ENCODE assay signal across 9 mouse cellular contexts in the genomic region with DNA sequence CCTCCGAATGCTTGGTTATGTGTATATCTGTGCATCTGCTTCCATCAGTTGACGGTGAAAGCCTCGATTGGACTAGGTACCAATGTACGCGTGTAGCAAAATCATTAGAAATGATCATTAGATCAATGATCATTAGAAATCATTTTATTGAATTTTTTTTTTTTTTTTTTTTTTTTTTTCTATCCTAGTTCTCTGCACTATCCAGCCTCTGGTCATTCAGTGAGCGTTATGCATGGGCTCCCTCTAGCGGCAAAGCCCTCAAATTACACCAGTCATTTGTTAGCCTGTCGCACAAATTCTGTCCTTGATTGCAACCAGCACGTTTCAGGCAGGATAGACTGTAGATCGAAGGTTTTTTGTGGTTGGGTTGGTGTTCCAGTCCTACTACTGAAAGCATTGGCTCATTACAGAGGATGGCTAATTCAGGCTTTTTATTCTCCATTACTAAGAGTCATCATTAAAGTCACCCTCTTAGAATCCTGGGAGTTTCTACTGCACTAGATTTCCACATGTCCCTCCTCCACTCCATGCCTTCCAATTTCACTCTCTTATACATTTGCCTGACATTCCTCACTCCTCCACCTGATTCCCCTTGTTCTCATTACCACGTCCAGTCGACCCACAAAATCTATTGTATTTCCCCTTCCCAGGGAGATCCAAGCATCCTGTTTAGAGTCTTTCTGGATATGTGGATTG. TPM values are rescaled to one million over a fixed set of nuclear protein-coding genes. Genes with fewer than 3 reads are reported as not detected.
DNase-seq lines count a peak whose midpoint lies in the region; ATAC-seq and TF ChIP-seq lines count a peak whose summit lies in the region.
"Had no signal": no experiment of that assay in that cellular context is flagged by ENCODE, and none has a peak within 500 bp of the region (broad histone marks: within the 10 kb centered on the region; RNA-seq: fewer than 3 reads in every experiment).

No protein-coding gene starts in this region.

- 36% methylated on average over 12 of the region's 12 CpGs for WGBS in heart, postnatal 0 days
- 34% methylated on average over 12 of the region's 12 CpGs for WGBS in heart, embryonic 11.5 days (ENCODE audit: insufficient replicate concordance)
- WGBS in embryonic facial prominence, embryonic 10.5 days = 41% methylated on average over 12 of the region's 12 CpGs
- 36% methylated on average over 12 of the region's 12 CpGs for WGBS in hindbrain, postnatal 0 days
- 38% methylated on average over 12 of the region's 12 CpGs for WGBS in midbrain, embryonic 13.5 days

- intact Hi-C loops in left cerebral cortex, adult 2 months (cut with DNase I) = no loop called here

- peak; percentile 31 for DNase-seq in heart, postnatal 0 days (ENCODE audit: low spot score)
- peak; percentile 57 for DNase-seq in adipocyte (ENCODE audit: low spot score)
- peak; percentile 63 for DNase-seq in embryonic facial prominence, embryonic 10.5 days (ENCODE audit: low spot score)
- DNase-seq in hindbrain, postnatal 0 days (ENCODE audit: low spot score) = peak; percentile 66
- DNase-seq in left cerebral cortex, adult 2 months (ENCODE audit: extremely low spot score in 1 of 2, low spot score in 2 of 2) = peak; percentile 48 to 67
- DNase-seq in spleen, postnatal 10 days (ENCODE audit: low spot score in 2 of 2) = peak; percentile 10 to 65

- no peak overlapping the region for H3K4me3 ChIP-seq in heart, postnatal 0 days (ENCODE audit: low read depth, low read length)
- no peak overlapping the region for H3K4me3 ChIP-seq in heart, embryonic 11.5 days (ENCODE audit: low read depth, low read length)
- H3K4me3 ChIP-seq in embryonic facial prominence, embryonic 10.5 days = no peak overlapping the region
- no peak overlapping the region for H3K4me3 ChIP-seq in hindbrain, postnatal 0 days (ENCODE audit: low read length)
- H3K4me3 ChIP-seq in left cerebral cortex, adult 2 months = no peak overlapping the region
- no peak overlapping the region for H3K4me3 ChIP-seq in midbrain, embryonic 13.5 days (replicated peaks)
- H3K4me3 ChIP-seq: lung, embryonic 15.5 days had no signal

- H3K4me2 ChIP-seq in heart, postnatal 0 days (ENCODE audit: low read depth, low read length) = no peak overlapping the region
- H3K4me2 ChIP-seq in heart, embryonic 11.5 days = no peak overlapping the region
- H3K4me2 ChIP-seq in hindbrain, postnatal 0 days (ENCODE audit: low read depth, low read length) = no peak overlapping the region
- no peak overlapping the region for H3K4me2 ChIP-seq in midbrain, embryonic 13.5 days (replicated peaks)
- H3K4me2 ChIP-seq: lung, embryonic 15.5 days had no signal

- no peaks in the 10 kb centered on the region for H3K9me3 ChIP-seq in heart, postnatal 0 days (replicated peaks; ENCODE audit: control insufficient read depth, low read length)
- no peaks in the 10 kb centered on the region for H3K9me3 ChIP-seq in heart, embryonic 11.5 days (replicated peaks; ENCODE audit: control insufficient read depth, low read length)
- no peaks in the 10 kb centered on the region for H3K9me3 ChIP-seq in embryonic facial prominence, embryonic 10.5 days
- H3K9me3 ChIP-seq in hindbrain, postnatal 0 days (ENCODE audit: low read length) = no peaks in the 10 kb centered on the region
- no peaks in the 10 kb centered on the region for H3K9me3 ChIP-seq in midbrain, embryonic 13.5 days
- H3K9me3 ChIP-seq: lung, embryonic 15.5 days had no signal

- no peaks in the 10 kb centered on the region for H3K4me1 ChIP-seq in heart, postnatal 0 days (ENCODE audit: control insufficient read depth, insufficient read depth)
- no peaks in the 10 kb centered on the region for H3K4me1 ChIP-seq in heart, embryonic 11.5 days (ENCODE audit: control insufficient read depth, insufficient read depth, low read length)
- no peaks in the 10 kb centered on the region for H3K4me1 ChIP-seq in embryonic facial prominence, embryonic 10.5 days
- H3K4me1 ChIP-seq in hindbrain, postnatal 0 days (ENCODE audit: insufficient read depth, low read length) = no peaks in the 10 kb centered on the region
- no peaks in the 10 kb centered on the region for H3K4me1 ChIP-seq in midbrain, embryonic 13.5 days (replicated peaks)
- H3K4me1 ChIP-seq: lung, embryonic 15.5 days had no signal

- no peak overlapping the region for H3K27ac ChIP-seq in heart, postnatal 0 days (ENCODE audit: low read depth)
- H3K27ac ChIP-seq in heart, embryonic 11.5 days (ENCODE audit: low read depth, low read length) = no peak overlapping the region
- H3K27ac ChIP-seq in embryonic facial prominence, embryonic 10.5 days (replicated peaks) = no peak overlapping the region
- H3K27ac ChIP-seq in hindbrain, postnatal 0 days = no peak overlapping the region
- H3K27ac ChIP-seq in left cerebral cortex, adult 2 months = no peak overlapping the region
- H3K27ac ChIP-seq in midbrain, embryonic 13.5 days = no peak overlapping the region
- H3K27ac ChIP-seq: lung, embryonic 15.5 days had no signal

- H3K9ac ChIP-seq in heart, postnatal 0 days (replicated peaks; ENCODE audit: low read depth, low read length) = no peak overlapping the region
- H3K9ac ChIP-seq in heart, embryonic 11.5 days (ENCODE audit: low read depth, low read length) = no peak overlapping the region
- no peak overlapping the region for H3K9ac ChIP-seq in hindbrain, postnatal 0 days (replicated peaks; ENCODE audit: low read length)
- H3K9ac ChIP-seq in midbrain, embryonic 13.5 days (replicated peaks) = no peak overlapping the region
- H3K9ac ChIP-seq: lung, embryonic 15.5 days had no signal

- TF ChIP-seq CTCF in heart, postnatal 0 days (IDR thresholded peaks at IDR 0.05; ENCODE audit: low read depth) = peak; percentile 74
- peak; percentile 82 for TF ChIP-seq CTCF in hindbrain, postnatal 0 days (IDR thresholded peaks at IDR 0.05; ENCODE audit: low read depth)
- peak; percentile 75 for TF ChIP-seq CTCF in left cerebral cortex, adult 2 months (IDR thresholded peaks at IDR 0.05)

- no peaks in the 10 kb centered on the region for H3K36me3 ChIP-seq in heart, postnatal 0 days (replicated peaks; ENCODE audit: control insufficient read depth, insufficient read depth, low read length)
- H3K36me3 ChIP-seq in heart, embryonic 11.5 days (ENCODE audit: control insufficient read depth, insufficient read depth, low read length) = no peaks in the 10 kb centered on the region
- H3K36me3 ChIP-seq in embryonic facial prominence, embryonic 10.5 days (replicated peaks) = no peaks in the 10 kb centered on the region
- no peaks in the 10 kb centered on the region for H3K36me3 ChIP-seq in hindbrain, postnatal 0 days (ENCODE audit: insufficient read depth, low read length)
- H3K36me3 ChIP-seq in midbrain, embryonic 13.5 days = no peaks in the 10 kb centered on the region
- H3K36me3 ChIP-seq: lung, embryonic 15.5 days had no signal

- no peaks in the 10 kb centered on the region for H3K27me3 ChIP-seq in heart, postnatal 0 days (ENCODE audit: control insufficient read depth, insufficient read depth, low read length)
- H3K27me3 ChIP-seq in heart, embryonic 11.5 days (ENCODE audit: control insufficient read depth, insufficient read depth, low read length) = no peaks in the 10 kb centered on the region
- H3K27me3 ChIP-seq in embryonic facial prominence, embryonic 10.5 days (replicated peaks; ENCODE audit: low read depth, poor library complexity, severe bottlenecking) = no peaks in the 10 kb centered on the region
- no peaks in the 10 kb centered on the region for H3K27me3 ChIP-seq in hindbrain, postnatal 0 days (ENCODE audit: insufficient read depth, low read length)
- no peaks in the 10 kb centered on the region for H3K27me3 ChIP-seq in midbrain, embryonic 13.5 days
- H3K27me3 ChIP-seq: lung, embryonic 15.5 days had no signal

- no peak for ATAC-seq in heart, postnatal 0 days (ENCODE audit: insufficient read depth, low read depth)
- ATAC-seq in heart, embryonic 11.5 days (replicated peaks; ENCODE audit: insufficient number of reproducible peaks, low FRiP score, low TSS enrichment) = no peak
- peak; percentile 45; the same call in 1 of the 2 replicates for ATAC-seq in hindbrain, postnatal 0 days
- ATAC-seq in midbrain, embryonic 13.5 days = peak; percentile 72

- no peak for TF ChIP-seq EP300 in heart, postnatal 0 days (IDR thresholded peaks at IDR 0.05; ENCODE audit: low read depth)

RNA-seq across cellular contexts. Expression of a gene that starts 38.1 kb away (rescaled TPM):
- not detected in 2 replicates for total RNA-seq in heart, postnatal 0 days (2014; rRNA removed; ENCODE audit: low replicate concordance)
- polyA plus RNA-seq in heart, postnatal 0 days (2015; fragmentation: Nextera tagmentation; extraction: Ambion mirVana) = not detected in 2 replicates
- polyA plus RNA-seq in heart, embryonic 11.5 days (2014; fragmentation: Nextera tagmentation; extraction: Ambion mirVana) = not detected in 2 replicates
- 0.24 TPM in 1 of 2 replicates, not detected in the other for polyA plus RNA-seq in embryonic facial prominence, embryonic 10.5 days (2016; fragmentation: Nextera tagmentation; extraction: Ambion mirVana)
- total RNA-seq in hindbrain, postnatal 0 days (2014; rRNA removed) = 0.40 and 0.89 TPM in 2 replicates
- 1.1 and 1.5 TPM in 2 replicates for polyA plus RNA-seq in hindbrain, postnatal 0 days (2015; fragmentation: Nextera tagmentation; extraction: Ambion mirVana)
- total RNA-seq in left cerebral cortex, adult 2 months (2021) = 1 to 10 TPM; 3.1 to 4.0 TPM
- polyA plus RNA-seq in midbrain, embryonic 13.5 days (2015; fragmentation: Nextera tagmentation; extraction: Ambion mirVana) = 0.39 and 0.78 TPM in 2 replicates

Comparison
In these comparisons a context has a peak if more than half of its experiments do, and no peak if none do; other contexts are left out.
1. ATAC-seq: peak in hindbrain, postnatal 0 days (single experiment) and midbrain, embryonic 13.5 days (single experiment); none in heart, postnatal 0 days (single experiment) and heart, embryonic 11.5 days (single experiment).
2. Peak in every context shown above with its lines, with median percentiles within 50 percentile points of each other: DNase-seq and CTCF ChIP-seq.